Mouse (Mus musculus): ENCODE measurements at regions not wholly inside any gene's neighbourhood (a gene's known extent, or its start where the extent isn't known, plus 50 kb on each side); places are given as distances from the start of the nearest gene placed in this dataset.
A peak's percentile ranks its signal among the peaks of the same experiment; 100 is the strongest.

- H3K36me3 ChIP-seq, result peaks cover 27% of the 10 kb centered on the region
- no peaks in the 10 kb centered on the region for H3K27me3 ChIP-seq
- no peak overlapping the region for H3K27ac ChIP-seq
- no peak for ATAC-seq (ENCODE audit: insufficient number of reproducible peaks, insufficient read depth, low FRiP score, low TSS enrichment)
- 78% methylated on average over 6 of the region's 6 CpGs for WGBS
- no peak overlapping the region for H3K4me2 ChIP-seq (replicated peaks)
- H3K4me1 ChIP-seq, result no peaks in the 10 kb centered on the region
- no peak overlapping the region for H3K4me3 ChIP-seq
- H3K9me3 ChIP-seq, result no peaks in the 10 kb centered on the region
- H3K9ac ChIP-seq, result no peak overlapping the region
These were observed 211.9 kb downstream of the Ptprc start for GRCm38 (mm10) chr1:137963656-137964055.

GRCm38 (mm10) chr1:137958040-137958439, 217.5 kb downstream of the Ptprc start:
- Histone ChIP-seq H3K4me1 (peaks cover 7% of the 10 kb centered on the region), H3K9ac (no peak overlapping the region), H3K36me3 (peaks cover 14% of the 10 kb centered on the region), H3K9me3 (no peaks in the 10 kb centered on the region), H3K4me3 (no peak overlapping the region), H3K4me2 (replicated peaks) (no peak overlapping the region), H3K27me3 (no peaks in the 10 kb centered on the region), H3K27ac (no peak overlapping the region)
- WGBS, result 51% methylated on average over 3 of the region's 3 CpGs
- ATAC-seq (ENCODE audit: insufficient number of reproducible peaks, insufficient read depth, low FRiP score, low TSS enrichment), result no peak

GRCm38 (mm10) chr1:137955993-137956392, 219.5 kb downstream of the Ptprc start:
- H3K4me3 ChIP-seq, result no peak overlapping the region
- ATAC-seq (ENCODE audit: insufficient number of reproducible peaks, insufficient read depth, low FRiP score, low TSS enrichment), result no peak
- no peaks in the 10 kb centered on the region for H3K27me3 ChIP-seq
- H3K36me3 ChIP-seq, result 0 out of 2 replicates have a peak, but pooled peaks cover 7% of the 10 kb centered on the region
- no peaks in the 10 kb centered on the region for H3K9me3 ChIP-seq
- WGBS, result 63% methylated on average over 3 of the region's 3 CpGs
- H3K9ac ChIP-seq, result no peak overlapping the region
- H3K27ac ChIP-seq, result 0 out of 2 replicates have a peak overlapping the region, but pooled peaks have one; percentile 0
- H3K4me2 ChIP-seq (replicated peaks), result no peak overlapping the region
- H3K4me1 ChIP-seq, result peaks cover 11% of the 10 kb centered on the region

GRCm38 (mm10) chr1:137955139-137955538, 220.4 kb downstream of the Ptprc start:
- no peak overlapping the region for H3K27ac ChIP-seq
- no peak overlapping the region for H3K4me3 ChIP-seq
- no peak for ATAC-seq (ENCODE audit: insufficient number of reproducible peaks, insufficient read depth, low FRiP score, low TSS enrichment)
- H3K9ac ChIP-seq, result no peak overlapping the region
- H3K4me2 ChIP-seq (replicated peaks), result no peak overlapping the region
- H3K27me3 ChIP-seq, result no peaks in the 10 kb centered on the region
- H3K4me1 ChIP-seq, result peaks cover 11% of the 10 kb centered on the region
- 59% methylated on average over 2 of the region's 2 CpGs for WGBS
- H3K9me3 ChIP-seq, result no peaks in the 10 kb centered on the region
- 0 out of 2 replicates have a peak, but pooled peaks cover 7% of the 10 kb centered on the region for H3K36me3 ChIP-seq

GRCm38 (mm10) chr1:137953369-137953768, 222.1 kb downstream of the Ptprc start:
- peaks cover 11% of the 10 kb centered on the region for H3K4me1 ChIP-seq
- 64% methylated on average over 1 of the region's 1 CpGs for WGBS
- no peak overlapping the region for H3K4me2 ChIP-seq (replicated peaks)
- H3K36me3 ChIP-seq, result 0 out of 2 replicates have a peak, but pooled peaks cover 7% of the 10 kb centered on the region
- H3K27me3 ChIP-seq, result no peaks in the 10 kb centered on the region
- no peak overlapping the region for H3K9ac ChIP-seq
- H3K4me3 ChIP-seq, result no peak overlapping the region
- H3K27ac ChIP-seq, result no peak overlapping the region
- no peaks in the 10 kb centered on the region for H3K9me3 ChIP-seq
- ATAC-seq (ENCODE audit: insufficient number of reproducible peaks, insufficient read depth, low FRiP score, low TSS enrichment), result no peak

- no peak overlapping the region for H3K9ac ChIP-seq
- no peak overlapping the region for H3K4me2 ChIP-seq (replicated peaks)
- H3K27ac ChIP-seq, result no peak overlapping the region
- H3K27me3 ChIP-seq, result no peaks in the 10 kb centered on the region
- H3K4me1 ChIP-seq, result peaks cover 11% of the 10 kb centered on the region
- H3K9me3 ChIP-seq, result no peaks in the 10 kb centered on the region
- 0 out of 2 replicates have a peak, but pooled peaks cover 7% of the 10 kb centered on the region for H3K36me3 ChIP-seq
- no peak for ATAC-seq (ENCODE audit: insufficient number of reproducible peaks, insufficient read depth, low FRiP score, low TSS enrichment)
- H3K4me3 ChIP-seq, result no peak overlapping the region
- WGBS, result 72% methylated on average over 1 of the region's 1 CpGs
These were observed 222.7 kb downstream of the Ptprc start for GRCm38 (mm10) chr1:137952777-137953176.

GRCm38 (mm10) chr1:137947900-137948299, 227.6 kb downstream of the Ptprc start:
- H3K9me3 ChIP-seq, result no peaks in the 10 kb centered on the region
- no peaks in the 10 kb centered on the region for H3K27me3 ChIP-seq
- no peak for ATAC-seq (ENCODE audit: insufficient number of reproducible peaks, insufficient read depth, low FRiP score, low TSS enrichment)
- H3K36me3 ChIP-seq, result peaks cover 22% of the 10 kb centered on the region
- H3K9ac ChIP-seq, result no peak overlapping the region
- H3K27ac ChIP-seq, result no peak overlapping the region
- H3K4me1 ChIP-seq, result peaks cover 3% of the 10 kb centered on the region; the same call in 1 of the 2 replicates
- no peak overlapping the region for H3K4me3 ChIP-seq
- H3K4me2 ChIP-seq (replicated peaks), result no peak overlapping the region
- 66% methylated on average over 1 of the region's 1 CpGs for WGBS

- ATAC-seq (ENCODE audit: insufficient number of reproducible peaks, insufficient read depth, low FRiP score, low TSS enrichment), result no peak
- no peak overlapping the region for H3K9ac ChIP-seq
- 68% methylated on average over 11 of the region's 11 CpGs for WGBS
- H3K27ac ChIP-seq, result no peak overlapping the region
- no peaks in the 10 kb centered on the region for H3K9me3 ChIP-seq
- H3K27me3 ChIP-seq, result no peaks in the 10 kb centered on the region
- H3K4me1 ChIP-seq, result no peaks in the 10 kb centered on the region
- H3K36me3 ChIP-seq, result peaks cover 26% of the 10 kb centered on the region
- no peak overlapping the region for H3K4me2 ChIP-seq (replicated peaks)
- no peak overlapping the region for H3K4me3 ChIP-seq
These were observed 233.6 kb downstream of the Ptprc start for GRCm38 (mm10) chr1:137941776-137942522.

- Histone ChIP-seq H3K27me3 (no peaks in the 10 kb centered on the region), H3K27ac (no peak overlapping the region), H3K4me2 (replicated peaks) (no peak overlapping the region), H3K4me1 (no peaks in the 10 kb centered on the region), H3K9me3 (no peaks in the 10 kb centered on the region), H3K4me3 (no peak overlapping the region), H3K36me3 (peaks cover 51% of the 10 kb centered on the region), H3K9ac (no peak overlapping the region)
- WGBS, result 82% methylated on average over 4 of the region's 4 CpGs
- no peak for ATAC-seq (ENCODE audit: insufficient number of reproducible peaks, insufficient read depth, low FRiP score, low TSS enrichment)
These were observed 239.8 kb downstream of the Ptprc start for GRCm38 (mm10) chr1:137935746-137936145.

- WGBS, result 82% methylated on average over 3 of the region's 3 CpGs
- Histone ChIP-seq H3K27ac (no peak overlapping the region), H3K36me3 (peaks cover 39% of the 10 kb centered on the region), H3K9me3 (no peaks in the 10 kb centered on the region), H3K4me3 (no peak overlapping the region), H3K9ac (no peak overlapping the region), H3K4me2 (replicated peaks) (no peak overlapping the region), H3K4me1 (peaks cover 23% of the 10 kb centered on the region), H3K27me3 (no peaks in the 10 kb centered on the region)
- no peak for ATAC-seq (ENCODE audit: insufficient number of reproducible peaks, insufficient read depth, low FRiP score, low TSS enrichment)
These were observed 245.7 kb downstream of the Ptprc start for GRCm38 (mm10) chr1:137929764-137930163.

- Histone ChIP-seq H3K4me2 (replicated peaks) (peak overlapping the region; percentile 26), H3K27ac (peak overlapping the region; percentile 86), H3K36me3 (peaks cover 28% of the 10 kb centered on the region), H3K9ac (no peak overlapping the region), H3K4me1 (peaks cover 23% of the 10 kb centered on the region), H3K9me3 (no peaks in the 10 kb centered on the region), H3K27me3 (no peaks in the 10 kb centered on the region), H3K4me3 (no peak overlapping the region)
- ATAC-seq (ENCODE audit: insufficient number of reproducible peaks, insufficient read depth, low FRiP score, low TSS enrichment), result no peak
- WGBS, result 15% methylated on average over 6 of the region's 6 CpGs
These were observed 247.0 kb downstream of the Ptprc start for GRCm38 (mm10) chr1:137928522-137928921.

GRCm38 (mm10) chr1:137927953-137928352, 247.6 kb downstream of the Ptprc start:
- H3K4me1 ChIP-seq, result peaks cover 23% of the 10 kb centered on the region
- H3K27me3 ChIP-seq, result no peaks in the 10 kb centered on the region
- peaks cover 23% of the 10 kb centered on the region for H3K36me3 ChIP-seq
- no peak overlapping the region for H3K9ac ChIP-seq
- ATAC-seq (ENCODE audit: insufficient number of reproducible peaks, insufficient read depth, low FRiP score, low TSS enrichment), result no peak; the same call in 1 of the 2 replicates
- peak overlapping the region; percentile 86 for H3K27ac ChIP-seq
- no peak overlapping the region for H3K4me3 ChIP-seq
- 3% methylated on average over 11 of the region's 11 CpGs for WGBS
- no peaks in the 10 kb centered on the region for H3K9me3 ChIP-seq
- H3K4me2 ChIP-seq (replicated peaks), result peak overlapping the region; percentile 20; the same call in 1 of the 2 replicates
